Mouse (Mus musculus): ENCODE data around the gene Spns2. TPM values are rescaled to one million over a fixed set of nuclear protein-coding genes. Genes with fewer than 3 reads are reported as not detected.

The Spns2 gene
- polyA plus RNA-seq, 1 experiment from 2014 or later: 3.3 TPM

GRCm38 (mm10) chr11:72477653-72478052 lies 12.1 kb downstream of the Spns2 start:
- peaks cover 33% of the 10 kb centered on the region for H3K4me1 ChIP-seq (ENCODE audit: insufficient read depth, low read length)
- peak overlapping the region; percentile 9; the same call in 1 of the 2 replicates for H3K27ac ChIP-seq (ENCODE audit: low read length)
- no peak overlapping the region for H3K9ac ChIP-seq (replicated peaks; ENCODE audit: low read length)
- no peaks in the 10 kb centered on the region for H3K27me3 ChIP-seq (ENCODE audit: insufficient read depth, low read length)
- no peak for ATAC-seq (ENCODE audit: low FRiP score, low TSS enrichment)
- no peaks in the 10 kb centered on the region for H3K9me3 ChIP-seq (ENCODE audit: low read length)
- WGBS: 96% methylated on average over 1 of the region's 1 CpGs
- H3K36me3 ChIP-seq (ENCODE audit: insufficient read depth, low read length): no peaks in the 10 kb centered on the region
- no peak overlapping the region for H3K4me3 ChIP-seq (ENCODE audit: low read length)
- no peak overlapping the region for H3K4me2 ChIP-seq (replicated peaks; ENCODE audit: low read depth, low read length)

- H3K4me2 ChIP-seq (replicated peaks; ENCODE audit: low read depth, low read length): no peak overlapping the region
- H3K27me3 ChIP-seq (ENCODE audit: insufficient read depth, low read length): no peaks in the 10 kb centered on the region
- H3K27ac ChIP-seq (ENCODE audit: low read length): no peak overlapping the region
- no peak overlapping the region for H3K4me3 ChIP-seq (ENCODE audit: low read length)
- no peak overlapping the region for H3K9ac ChIP-seq (replicated peaks; ENCODE audit: low read length)
- H3K9me3 ChIP-seq (ENCODE audit: low read length): no peaks in the 10 kb centered on the region
- 58% methylated on average over 5 of the region's 5 CpGs for WGBS
- no peak for ATAC-seq (ENCODE audit: low FRiP score, low TSS enrichment)
- peaks cover 37% of the 10 kb centered on the region for H3K4me1 ChIP-seq (ENCODE audit: insufficient read depth, low read length)
- no peaks in the 10 kb centered on the region for H3K36me3 ChIP-seq (ENCODE audit: insufficient read depth, low read length)
Measured at GRCm38 (mm10) chr11:72477182-72477581, 12.5 kb downstream of the Spns2 start.

- Histone ChIP-seq H3K9ac (replicated peaks; ENCODE audit: low read length) (no peak overlapping the region), H3K9me3 (ENCODE audit: low read length) (no peaks in the 10 kb centered on the region), H3K4me3 (ENCODE audit: low read length) (no peak overlapping the region), H3K36me3 (ENCODE audit: insufficient read depth, low read length) (no peaks in the 10 kb centered on the region), H3K4me2 (replicated peaks; ENCODE audit: low read depth, low read length) (no peak overlapping the region), H3K27ac (ENCODE audit: low read length) (no peak overlapping the region), H3K27me3 (ENCODE audit: insufficient read depth, low read length) (no peaks in the 10 kb centered on the region), H3K4me1 (ENCODE audit: insufficient read depth, low read length) (peaks cover 41% of the 10 kb centered on the region)
- no peak for ATAC-seq (ENCODE audit: low FRiP score, low TSS enrichment)
- 71% methylated on average over 7 of the region's 7 CpGs for WGBS
Measured at GRCm38 (mm10) chr11:72476074-72476625, 13.6 kb downstream of the Spns2 start.

GRCm38 (mm10) chr11:72475408-72475807 lies 14.3 kb downstream of the Spns2 start:
- no peak for ATAC-seq (ENCODE audit: low FRiP score, low TSS enrichment)
- Histone ChIP-seq H3K4me3 (ENCODE audit: low read length) (no peak overlapping the region), H3K27me3 (ENCODE audit: insufficient read depth, low read length) (no peaks in the 10 kb centered on the region), H3K4me2 (replicated peaks; ENCODE audit: low read depth, low read length) (no peak overlapping the region), H3K27ac (ENCODE audit: low read length) (no peak overlapping the region), H3K9me3 (ENCODE audit: low read length) (no peaks in the 10 kb centered on the region), H3K4me1 (ENCODE audit: insufficient read depth, low read length) (peaks cover 41% of the 10 kb centered on the region), H3K36me3 (ENCODE audit: insufficient read depth, low read length) (no peaks in the 10 kb centered on the region), H3K9ac (replicated peaks; ENCODE audit: low read length) (no peak overlapping the region)
- WGBS: 68% methylated on average over 7 of the region's 7 CpGs

- no peak overlapping the region for H3K4me2 ChIP-seq (replicated peaks; ENCODE audit: low read depth, low read length)
- no peak overlapping the region for H3K27ac ChIP-seq (ENCODE audit: low read length)
- H3K27me3 ChIP-seq (ENCODE audit: insufficient read depth, low read length): no peaks in the 10 kb centered on the region
- ATAC-seq (ENCODE audit: low FRiP score, low TSS enrichment): no peak
- 57% methylated on average over 3 of the region's 3 CpGs for WGBS
- no peak overlapping the region for H3K9ac ChIP-seq (replicated peaks; ENCODE audit: low read length)
- no peak overlapping the region for H3K4me3 ChIP-seq (ENCODE audit: low read length)
- no peaks in the 10 kb centered on the region for H3K36me3 ChIP-seq (ENCODE audit: insufficient read depth, low read length)
- no peaks in the 10 kb centered on the region for H3K9me3 ChIP-seq (ENCODE audit: low read length)
- H3K4me1 ChIP-seq (ENCODE audit: insufficient read depth, low read length): peaks cover 42% of the 10 kb centered on the region
Measured at GRCm38 (mm10) chr11:72474926-72475325, 14.8 kb downstream of the Spns2 start.

GRCm38 (mm10) chr11:72473540-72473939 lies 16.2 kb downstream of the Spns2 start:
- Histone ChIP-seq H3K4me3 (ENCODE audit: low read length) (no peak overlapping the region), H3K9ac (replicated peaks; ENCODE audit: low read length) (no peak overlapping the region), H3K27ac (ENCODE audit: low read length) (peak overlapping the region; percentile 46; the same call in 1 of the 2 replicates), H3K9me3 (ENCODE audit: low read length) (no peaks in the 10 kb centered on the region), H3K4me2 (replicated peaks; ENCODE audit: low read depth, low read length) (no peak overlapping the region), H3K27me3 (ENCODE audit: insufficient read depth, low read length) (no peaks in the 10 kb centered on the region), H3K36me3 (ENCODE audit: insufficient read depth, low read length) (no peaks in the 10 kb centered on the region), H3K4me1 (ENCODE audit: insufficient read depth, low read length) (peaks cover 55% of the 10 kb centered on the region)
- WGBS: 94% methylated on average over 4 of the region's 4 CpGs
- peak; percentile 37; the same call in 1 of the 2 replicates for ATAC-seq (ENCODE audit: low FRiP score, low TSS enrichment)

GRCm38 (mm10) chr11:72471381-72471780 lies 18.3 kb downstream of the Spns2 start:
- no peaks in the 10 kb centered on the region for H3K36me3 ChIP-seq (ENCODE audit: insufficient read depth, low read length)
- no peak for ATAC-seq (ENCODE audit: low FRiP score, low TSS enrichment)
- no peak overlapping the region for H3K4me2 ChIP-seq (replicated peaks; ENCODE audit: low read depth, low read length)
- H3K27me3 ChIP-seq (ENCODE audit: insufficient read depth, low read length): no peaks in the 10 kb centered on the region
- no peaks in the 10 kb centered on the region for H3K9me3 ChIP-seq (ENCODE audit: low read length)
- WGBS: 83% methylated on average over 6 of the region's 6 CpGs
- no peak overlapping the region for H3K4me3 ChIP-seq (ENCODE audit: low read length)
- H3K9ac ChIP-seq (replicated peaks; ENCODE audit: low read length): no peak overlapping the region
- H3K4me1 ChIP-seq (ENCODE audit: insufficient read depth, low read length): peaks cover 65% of the 10 kb centered on the region
- H3K27ac ChIP-seq (ENCODE audit: low read length): no peak overlapping the region

- Histone ChIP-seq H3K4me1 (ENCODE audit: insufficient read depth, low read length) (peaks cover 74% of the 10 kb centered on the region), H3K4me3 (ENCODE audit: low read length) (no peak overlapping the region), H3K27ac (ENCODE audit: low read length) (peak overlapping the region; percentile 64; the same call in 1 of the 2 replicates), H3K36me3 (ENCODE audit: insufficient read depth, low read length) (no peaks in the 10 kb centered on the region), H3K9me3 (ENCODE audit: low read length) (no peaks in the 10 kb centered on the region), H3K27me3 (ENCODE audit: insufficient read depth, low read length) (no peaks in the 10 kb centered on the region), H3K4me2 (replicated peaks; ENCODE audit: low read depth, low read length) (no peak overlapping the region), H3K9ac (replicated peaks; ENCODE audit: low read length) (no peak overlapping the region)
- ATAC-seq (ENCODE audit: low FRiP score, low TSS enrichment): no peak
- WGBS: 53% methylated on average over 4 of the region's 4 CpGs
Measured at GRCm38 (mm10) chr11:72470004-72470403, 19.7 kb downstream of the Spns2 start.

- H3K36me3 ChIP-seq (ENCODE audit: insufficient read depth, low read length): no peaks in the 10 kb centered on the region
- H3K4me3 ChIP-seq (ENCODE audit: low read length): no peak overlapping the region
- H3K9me3 ChIP-seq (ENCODE audit: low read length): no peaks in the 10 kb centered on the region
- H3K9ac ChIP-seq (replicated peaks; ENCODE audit: low read length): no peak overlapping the region
- peak; percentile 77 for ATAC-seq (ENCODE audit: low FRiP score, low TSS enrichment)
- no peak overlapping the region for H3K4me2 ChIP-seq (replicated peaks; ENCODE audit: low read depth, low read length)
- 16% methylated on average over 5 of the region's 5 CpGs for WGBS
- peak overlapping the region; percentile 64 for H3K27ac ChIP-seq (ENCODE audit: low read length)
- no peaks in the 10 kb centered on the region for H3K27me3 ChIP-seq (ENCODE audit: insufficient read depth, low read length)
- H3K4me1 ChIP-seq (ENCODE audit: insufficient read depth, low read length): peaks cover 71% of the 10 kb centered on the region
Measured at GRCm38 (mm10) chr11:72469217-72469616, 20.5 kb downstream of the Spns2 start.

- Histone ChIP-seq H3K36me3 (ENCODE audit: insufficient read depth, low read length) (no peaks in the 10 kb centered on the region), H3K4me3 (ENCODE audit: low read length) (no peak overlapping the region), H3K9me3 (ENCODE audit: low read length) (no peaks in the 10 kb centered on the region), H3K27me3 (ENCODE audit: insufficient read depth, low read length) (no peaks in the 10 kb centered on the region), H3K27ac (ENCODE audit: low read length) (peak overlapping the region; percentile 64), H3K4me1 (ENCODE audit: insufficient read depth, low read length) (peaks cover 64% of the 10 kb centered on the region), H3K4me2 (replicated peaks; ENCODE audit: low read depth, low read length) (no peak overlapping the region), H3K9ac (replicated peaks; ENCODE audit: low read length) (no peak overlapping the region)
- 78% methylated on average over 5 of the region's 5 CpGs for WGBS
- no peak for ATAC-seq (ENCODE audit: low FRiP score, low TSS enrichment)
Measured at GRCm38 (mm10) chr11:72468525-72468924, 21.2 kb downstream of the Spns2 start.

Data from kidney, embryonic 16.5 days (tissue).